Mouse (Mus musculus): ENCODE data around the gene Fam50a.
"Not testable (repeated sequence)": the region's sequence is repeated elsewhere in the genome, so short reads cannot be mapped to it uniquely, and the experiment has no call there.

The Fam50a gene

GRCm38 (mm10) chrX:74330166-74330930 is 17.5 kb downstream of the Fam50a start:
- DNase-seq, result no peak

GRCm38 (mm10) chrX:74352645-74353466 is 40.0 kb downstream of the Fam50a start:
- no peak for DNase-seq

GRCm38 (mm10) chrX:74353467-74353770 is 40.6 kb downstream of the Fam50a start, which contains the start of gene Lage3:
Gene Lage3 (minus strand): TSS chrX:74353618.
- peak; percentile 87 to 92 for DNase-seq

- DNase-seq, result not testable (repeated sequence)
Measured at GRCm38 (mm10) chrX:74357069-74357468, 44.2 kb downstream of the Fam50a start.

- DNase-seq, result peak; percentile 31 to 68
Measured at GRCm38 (mm10) chrX:74359171-74359570, 46.3 kb downstream of the Fam50a start.

- no peak for DNase-seq
Measured at GRCm38 (mm10) chrX:74367512-74367911, 54.7 kb downstream of the Fam50a start.

- DNase-seq, result peak; percentile 79 to 91
Measured at GRCm38 (mm10) chrX:74368209-74368909, 55.5 kb downstream of the Fam50a start.

Data from kidney, postnatal 25 days (tissue).